Mouse (Mus musculus) thymus, adult 2 months (tissue): ENCODE measurements around the gene Kcnh7.

Experiments
- CTCF ChIP-seq: fragments of 200-500 bp; IDR thresholded peaks from 2 replicates; pipeline ENCODE4 v1.5.1; 2012; ENCODE audit warnings: mild to moderate bottlenecking, control low read depth, low read length, moderate library complexity, borderline replicate concordance; ENCODE audit not compliant: control insufficient read depth, poor library complexity, insufficient read depth; ENCODE audit errors: extremely low read depth
- POLR2A ChIP-seq: fragments of 200-500 bp; IDR thresholded peaks from 2 replicates; pipeline ENCODE4 v1.6.1; 2012; ENCODE audit warnings: mild to moderate bottlenecking, low read length, control low read depth, moderate library complexity; ENCODE audit not compliant: control insufficient read depth, poor library complexity, insufficient read depth; ENCODE audit errors: extremely low read depth

DNA sequence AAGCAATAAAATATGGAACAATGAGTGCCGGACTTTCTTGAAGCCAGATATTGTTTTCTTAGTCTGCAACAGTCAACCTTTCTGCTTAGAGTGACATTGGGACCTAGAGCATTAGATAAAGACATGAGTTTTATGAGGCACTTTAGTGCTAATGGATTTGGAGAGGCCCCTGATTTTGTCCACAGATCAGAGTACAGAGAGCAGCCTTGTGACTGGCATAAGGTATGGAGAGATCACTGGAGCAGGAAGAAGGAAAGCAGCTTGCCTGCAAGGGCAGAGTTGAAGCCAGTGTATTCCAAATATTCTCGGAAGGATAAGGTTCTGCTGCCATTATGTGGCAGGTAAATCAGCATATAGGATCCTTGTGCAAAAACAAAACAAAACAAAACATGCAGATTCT, 93.6 kb downstream of the Kcnh7 start:
- TF ChIP-seq CTCF: no peak
- TF ChIP-seq POLR2A: no peak
